Mouse (Mus musculus): ENCODE results near the gene 1110004F10Rik. TPM values are rescaled to one million over a fixed set of nuclear protein-coding genes. Genes with fewer than 3 reads are reported as not detected.

The 1110004F10Rik gene
- polyA plus RNA-seq, 1 experiment from 2014 or later, result 83.8 TPM

GRCm38 (mm10) chr7:116129374-116129773 lies 90.2 kb downstream of the 1110004F10Rik start:
- Histone ChIP-seq H3K9me3 (replicated peaks; ENCODE audit: control insufficient read depth, low read length) (no peaks in the 10 kb centered on the region), H3K4me1 (ENCODE audit: control insufficient read depth, low read depth, low read length) (no peaks in the 10 kb centered on the region), H3K4me3 (ENCODE audit: low read depth, low read length) (no peak overlapping the region), H3K9ac (ENCODE audit: low read depth, low read length) (no peak overlapping the region), H3K27me3 (ENCODE audit: control insufficient read depth, insufficient read depth, low read depth, low read length) (no peaks in the 10 kb centered on the region), H3K36me3 (ENCODE audit: control insufficient read depth, insufficient read depth) (no peaks in the 10 kb centered on the region), H3K4me2 (ENCODE audit: low read depth, low read length) (no peak overlapping the region), H3K27ac (ENCODE audit: low read length) (no peak overlapping the region)
- ATAC-seq (ENCODE audit: low read depth), result no peak
- 74% methylated on average over 10 of the region's 10 CpGs for WGBS (ENCODE audit: insufficient replicate concordance)

- H3K9me3 ChIP-seq (replicated peaks; ENCODE audit: control insufficient read depth, low read length), result no peaks in the 10 kb centered on the region
- ATAC-seq (ENCODE audit: low read depth), result no peak
- 12% methylated on average over 4 of the region's 4 CpGs for WGBS (ENCODE audit: insufficient replicate concordance)
Measured at GRCm38 (mm10) chr7:116131390-116131789, 92.2 kb downstream of the 1110004F10Rik start.

GRCm38 (mm10) chr7:116132078-116132477 lies 92.9 kb downstream of the 1110004F10Rik start:
- no peak for ATAC-seq (ENCODE audit: low read depth)

More at GRCm38 (mm10) chr7:116131390-116131789, 92.2 kb downstream of the 1110004F10Rik start:
- Histone ChIP-seq H3K4me2 (ENCODE audit: low read depth, low read length) (no peak overlapping the region), H3K4me1 (ENCODE audit: control insufficient read depth, low read depth, low read length) (no peaks in the 10 kb centered on the region), H3K27ac (ENCODE audit: low read length) (no peak overlapping the region), H3K9ac (ENCODE audit: low read depth, low read length) (no peak overlapping the region), H3K36me3 (ENCODE audit: control insufficient read depth, insufficient read depth) (no peaks in the 10 kb centered on the region), H3K4me3 (ENCODE audit: low read depth, low read length) (no peak overlapping the region), H3K27me3 (ENCODE audit: control insufficient read depth, insufficient read depth, low read depth, low read length) (no peaks in the 10 kb centered on the region)

GRCm38 (mm10) chr7:116134413-116135292 lies 95.5 kb downstream of the 1110004F10Rik start:
- no peaks in the 10 kb centered on the region for H3K9me3 ChIP-seq (replicated peaks; ENCODE audit: control insufficient read depth, low read length)
- no peaks in the 10 kb centered on the region for H3K27me3 ChIP-seq (ENCODE audit: control insufficient read depth, insufficient read depth, low read depth, low read length)
- no peak overlapping the region for H3K9ac ChIP-seq (ENCODE audit: low read depth, low read length)
- H3K4me1 ChIP-seq (ENCODE audit: control insufficient read depth, low read depth, low read length), result no peaks in the 10 kb centered on the region
- WGBS (ENCODE audit: insufficient replicate concordance), result 72% methylated on average over 31 of the region's 31 CpGs
- H3K4me2 ChIP-seq (ENCODE audit: low read depth, low read length), result no peak overlapping the region
- no peak overlapping the region for H3K27ac ChIP-seq (ENCODE audit: low read length)
- no peaks in the 10 kb centered on the region for H3K36me3 ChIP-seq (ENCODE audit: control insufficient read depth, insufficient read depth)
- ATAC-seq (ENCODE audit: low read depth), result no peak
- no peak overlapping the region for H3K4me3 ChIP-seq (ENCODE audit: low read depth, low read length)

More at GRCm38 (mm10) chr7:116132078-116132477, 92.9 kb downstream of the 1110004F10Rik start:
- Histone ChIP-seq H3K36me3 (ENCODE audit: control insufficient read depth, insufficient read depth) (no peaks in the 10 kb centered on the region), H3K27me3 (ENCODE audit: control insufficient read depth, insufficient read depth, low read depth, low read length) (no peaks in the 10 kb centered on the region), H3K4me1 (ENCODE audit: control insufficient read depth, low read depth, low read length) (no peaks in the 10 kb centered on the region), H3K9ac (ENCODE audit: low read depth, low read length) (no peak overlapping the region), H3K4me3 (ENCODE audit: low read depth, low read length) (no peak overlapping the region), H3K27ac (ENCODE audit: low read length) (no peak overlapping the region), H3K9me3 (replicated peaks; ENCODE audit: control insufficient read depth, low read length) (no peaks in the 10 kb centered on the region), H3K4me2 (ENCODE audit: low read depth, low read length) (no peak overlapping the region)
- WGBS (ENCODE audit: insufficient replicate concordance), result 3% methylated on average over 5 of the region's 5 CpGs

GRCm38 (mm10) chr7:116137149-116137548 lies 98.0 kb downstream of the 1110004F10Rik start:
- Histone ChIP-seq H3K4me1 (ENCODE audit: control insufficient read depth, low read depth, low read length) (no peaks in the 10 kb centered on the region), H3K9me3 (replicated peaks; ENCODE audit: control insufficient read depth, low read length) (no peaks in the 10 kb centered on the region), H3K4me3 (ENCODE audit: low read depth, low read length) (no peak overlapping the region), H3K27ac (ENCODE audit: low read length) (no peak overlapping the region), H3K9ac (ENCODE audit: low read depth, low read length) (no peak overlapping the region), H3K36me3 (ENCODE audit: control insufficient read depth, insufficient read depth) (no peaks in the 10 kb centered on the region), H3K4me2 (ENCODE audit: low read depth, low read length) (no peak overlapping the region), H3K27me3 (ENCODE audit: control insufficient read depth, insufficient read depth, low read depth, low read length) (no peaks in the 10 kb centered on the region)
- ATAC-seq (ENCODE audit: low read depth), result no peak
- 42% methylated on average over 12 of the region's 12 CpGs for WGBS (ENCODE audit: insufficient replicate concordance)

- no peak for ATAC-seq (ENCODE audit: low read depth)
- Histone ChIP-seq H3K9ac (ENCODE audit: low read depth, low read length) (no peak overlapping the region), H3K4me3 (ENCODE audit: low read depth, low read length) (no peak overlapping the region), H3K36me3 (ENCODE audit: control insufficient read depth, insufficient read depth) (no peaks in the 10 kb centered on the region), H3K27me3 (ENCODE audit: control insufficient read depth, insufficient read depth, low read depth, low read length) (no peaks in the 10 kb centered on the region), H3K9me3 (replicated peaks; ENCODE audit: control insufficient read depth, low read length) (no peaks in the 10 kb centered on the region), H3K27ac (ENCODE audit: low read length) (no peak overlapping the region), H3K4me2 (ENCODE audit: low read depth, low read length) (no peak overlapping the region), H3K4me1 (ENCODE audit: control insufficient read depth, low read depth, low read length) (no peaks in the 10 kb centered on the region)
- WGBS (ENCODE audit: insufficient replicate concordance), result 51% methylated on average over 3 of the region's 3 CpGs
Measured at GRCm38 (mm10) chr7:116137671-116138070, 98.5 kb downstream of the 1110004F10Rik start.

GRCm38 (mm10) chr7:116145030-116145429 lies 105.8 kb downstream of the 1110004F10Rik start:
- H3K4me2 ChIP-seq (ENCODE audit: low read depth, low read length), result no peak overlapping the region
- no peak overlapping the region for H3K4me3 ChIP-seq (ENCODE audit: low read depth, low read length)
- no peak overlapping the region for H3K9ac ChIP-seq (ENCODE audit: low read depth, low read length)
- no peaks in the 10 kb centered on the region for H3K9me3 ChIP-seq (replicated peaks; ENCODE audit: control insufficient read depth, low read length)
- ATAC-seq (ENCODE audit: low read depth), result no peak
- H3K27me3 ChIP-seq (ENCODE audit: control insufficient read depth, insufficient read depth, low read depth, low read length), result no peaks in the 10 kb centered on the region
- 80% methylated on average over 6 of the region's 6 CpGs for whole genome bisulfite sequencing (ENCODE audit: insufficient replicate concordance)
- no peak overlapping the region for H3K27ac ChIP-seq (ENCODE audit: low read length)
- H3K36me3 ChIP-seq (ENCODE audit: control insufficient read depth, insufficient read depth), result no peaks in the 10 kb centered on the region
- H3K4me1 ChIP-seq (ENCODE audit: control insufficient read depth, low read depth, low read length), result no peaks in the 10 kb centered on the region

GRCm38 (mm10) chr7:116147114-116147513 lies 107.9 kb downstream of the 1110004F10Rik start:
- no peaks in the 10 kb centered on the region for H3K4me1 ChIP-seq (ENCODE audit: control insufficient read depth, low read depth, low read length)
- WGBS (ENCODE audit: insufficient replicate concordance), result 67% methylated on average over 2 of the region's 2 CpGs

GRCm38 (mm10) chr7:116149568-116149967 lies 110.4 kb downstream of the 1110004F10Rik start:
- Histone ChIP-seq H3K36me3 (ENCODE audit: control insufficient read depth, insufficient read depth) (no peaks in the 10 kb centered on the region), H3K27ac (ENCODE audit: low read length) (no peak overlapping the region), H3K4me2 (ENCODE audit: low read depth, low read length) (no peak overlapping the region), H3K9me3 (replicated peaks; ENCODE audit: control insufficient read depth, low read length) (no peaks in the 10 kb centered on the region), H3K27me3 (ENCODE audit: control insufficient read depth, insufficient read depth, low read depth, low read length) (no peaks in the 10 kb centered on the region), H3K4me1 (ENCODE audit: control insufficient read depth, low read depth, low read length) (no peaks in the 10 kb centered on the region), H3K4me3 (ENCODE audit: low read depth, low read length) (no peak overlapping the region), H3K9ac (ENCODE audit: low read depth, low read length) (no peak overlapping the region)
- 20% methylated on average over 4 of the region's 4 CpGs for whole genome bisulfite sequencing (ENCODE audit: insufficient replicate concordance)
- ATAC-seq (ENCODE audit: low read depth), result no peak

More at GRCm38 (mm10) chr7:116147114-116147513, 107.9 kb downstream of the 1110004F10Rik start:
- Histone ChIP-seq H3K4me3 (ENCODE audit: low read depth, low read length) (no peak overlapping the region), H3K27ac (ENCODE audit: low read length) (no peak overlapping the region), H3K9ac (ENCODE audit: low read depth, low read length) (no peak overlapping the region), H3K9me3 (replicated peaks; ENCODE audit: control insufficient read depth, low read length) (no peaks in the 10 kb centered on the region), H3K36me3 (ENCODE audit: control insufficient read depth, insufficient read depth) (no peaks in the 10 kb centered on the region), H3K4me2 (ENCODE audit: low read depth, low read length) (no peak overlapping the region), H3K27me3 (ENCODE audit: control insufficient read depth, insufficient read depth, low read depth, low read length) (no peaks in the 10 kb centered on the region)
- ATAC-seq (ENCODE audit: low read depth), result no peak
